Mouse (Mus musculus) left cerebral cortex, adult 2 months (tissue): ENCODE measurements around the gene Zcwpw1. TPM values are rescaled to one million over a fixed set of nuclear protein-coding genes. Genes with fewer than 3 reads are reported as not detected.
"Not testable (repeated sequence)": the region's sequence is repeated elsewhere in the genome, so short reads cannot be mapped to it uniquely, and the experiment has no call there.

Experiments
- DNase-seq, 2 experiments: peaks; one replicate each; pipeline ENCODE4 v3.0.0; 2021 to 2022; ENCODE audit warnings: low spot score in 2 of 2, mixed read lengths in 1 of 2; ENCODE audit errors: extremely low spot score in 1 of 2
- H3K27ac ChIP-seq: fragments of 200-600 bp; 2 replicates; pipeline ENCODE4 v1.8.1; 2022
- H3K4me3 ChIP-seq: fragments of 200-600 bp; 2 replicates; pipeline ENCODE4 v1.8.1; 2022
- intact Hi-C: fragments of 180-260 bp; cut with DNase I; formaldehyde crosslinking; loops from one replicate; pipeline ENCODE4 v1.15.1; 2025
- total RNA-seq, 2 experiments: library from RNA; stranded (reverse); gene quantifications; 2 replicates each; pipeline ENCODE4 v1.2.3; 2021

Zcwpw1 gene
- total RNA-seq, 2 experiments from 2014 or later: 5.7 to 8.2 TPM

DNA sequence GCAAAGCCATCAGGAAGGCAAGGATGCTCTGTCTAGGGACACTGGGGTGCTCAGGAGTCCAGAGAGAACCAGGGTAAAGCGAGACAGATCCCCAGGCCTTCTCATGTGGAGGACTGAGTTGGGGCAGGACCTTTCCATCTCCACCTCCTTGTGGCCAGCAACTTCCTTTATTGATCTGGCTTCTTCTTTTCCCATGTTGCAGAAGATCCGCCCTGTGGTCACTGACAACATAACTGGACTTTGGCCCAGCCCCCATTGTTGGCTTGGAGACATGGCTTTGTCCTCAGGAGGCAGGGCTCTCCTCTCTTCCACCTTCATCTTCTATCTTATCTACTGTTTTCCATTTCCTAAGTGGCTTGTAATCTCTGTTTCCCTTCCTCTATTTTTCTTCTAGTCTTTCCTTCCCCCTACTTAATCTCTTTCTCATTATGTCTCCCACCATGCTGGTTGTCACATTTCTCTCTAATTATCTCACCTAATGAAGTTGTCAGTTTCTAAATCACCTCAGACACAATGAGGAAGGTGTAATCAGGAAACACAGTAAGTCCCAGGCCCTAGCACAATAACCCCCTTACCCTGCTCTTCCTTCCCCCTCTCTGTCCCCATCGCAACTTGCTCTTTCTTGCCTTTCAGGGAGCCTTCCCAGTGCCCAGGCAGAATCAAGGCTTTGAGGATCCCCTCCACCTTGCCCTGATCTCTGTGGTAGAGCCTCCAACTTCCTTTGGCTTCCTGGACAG is 84.2 kb downstream of the Zcwpw1 start, which contains the start of gene Pilrb2:
TSS of gene Pilrb2 (minus strand) at position 172 of the 737 bp plus-strand sequence.
- H3K27ac ChIP-seq, H3K4me3 ChIP-seq, intact Hi-C loops, DNase-seq: not testable (repeated sequence)

Other genes with a start within 250 kb of the Zcwpw1 start
- gene Actl6b, start 234.3 kb upstream of the Zcwpw1 start, total RNA-seq: 100 to 1,000 TPM; 103 to 111 TPM
- 10 to 100 TPM; 13.2 to 14.9 TPM for gene Tfr2, start 218.0 kb upstream of the Zcwpw1 start, total RNA-seq
- gene Mospd3, start 186.7 kb upstream of the Zcwpw1 start, total RNA-seq: 10 to 100 TPM; 19.9 to 25.1 TPM
- gene Pcolce, start 174.0 kb upstream of the Zcwpw1 start, total RNA-seq: 10 to 100 TPM in 1 of 2 experiments, 1 to 10 TPM in 1; 9.6 to 11.2 TPM
- under 1 TPM; 0.23 to 0.42 TPM for gene Fbxo24, start 158.8 kb upstream of the Zcwpw1 start, total RNA-seq
- gene Lrch4, start 158.7 kb upstream of the Zcwpw1 start, total RNA-seq: 10 to 100 TPM; 15.9 to 21.2 TPM
- gene Gm20605, start 158.6 kb upstream of the Zcwpw1 start, total RNA-seq: 10 to 100 TPM; 11.6 to 12.8 TPM
- gene Sap25, start 146.5 kb upstream of the Zcwpw1 start, total RNA-seq: 1 to 10 TPM; 4.8 to 7.2 TPM
- gene Irs3, start 142.1 kb upstream of the Zcwpw1 start, total RNA-seq: under 1 TPM; 0.14 to 0.29 TPM
- 10 to 100 TPM; 43.6 to 45.5 TPM for gene Agfg2, start 103.1 kb upstream of the Zcwpw1 start, total RNA-seq
- 10 to 100 TPM; 76.3 to 81.7 TPM for gene Nyap1, start 46.2 kb upstream of the Zcwpw1 start, total RNA-seq
- gene Tsc22d4, start 42.1 kb upstream of the Zcwpw1 start, total RNA-seq: 100 to 1,000 TPM; 150 to 156 TPM
- gene Ppp1r35, start 8.9 kb upstream of the Zcwpw1 start, total RNA-seq: 10 to 100 TPM; 22.8 to 25.6 TPM
- 10 to 100 TPM; 40.1 to 45.2 TPM for gene Mepce, start 143 bp upstream of the Zcwpw1 start, total RNA-seq
- gene Pilra, start 48.5 kb downstream of the Zcwpw1 start, total RNA-seq: 1 to 10 TPM in 1 of 2 experiments, under 1 TPM in 1; 0.54 to 1.3 TPM
- gene Pilrb1, start 70.3 kb downstream of the Zcwpw1 start, total RNA-seq: not detected
- gene Pilrb2, start 84.0 kb downstream of the Zcwpw1 start, total RNA-seq: not detected
- under 1 TPM in 1 of 2 experiments, not detected in 1; 0.14 TPM for gene Cyp3a13, start 133.8 kb downstream of the Zcwpw1 start, total RNA-seq
- 10 to 100 TPM; 17.1 to 17.6 TPM for gene Gjc3, start 175.3 kb downstream of the Zcwpw1 start, total RNA-seq
- gene Azgp1, start 193.7 kb downstream of the Zcwpw1 start, total RNA-seq: not detected
- not detected for gene Smok3a, start 233.5 kb downstream of the Zcwpw1 start, total RNA-seq
- not detected for gene Smok3b, start 233.6 kb downstream of the Zcwpw1 start, total RNA-seq